Mouse (Mus musculus) mature B cell (primary cell): ENCODE results near the gene Rps12.

Experiments
- in situ Hi-C: fragments of 300-500 bp; cut with MboI; formaldehyde crosslinking; loops from 2 replicates; pipeline ENCODE4 v1.14.3; 2019

Gene Rps12

DNA sequence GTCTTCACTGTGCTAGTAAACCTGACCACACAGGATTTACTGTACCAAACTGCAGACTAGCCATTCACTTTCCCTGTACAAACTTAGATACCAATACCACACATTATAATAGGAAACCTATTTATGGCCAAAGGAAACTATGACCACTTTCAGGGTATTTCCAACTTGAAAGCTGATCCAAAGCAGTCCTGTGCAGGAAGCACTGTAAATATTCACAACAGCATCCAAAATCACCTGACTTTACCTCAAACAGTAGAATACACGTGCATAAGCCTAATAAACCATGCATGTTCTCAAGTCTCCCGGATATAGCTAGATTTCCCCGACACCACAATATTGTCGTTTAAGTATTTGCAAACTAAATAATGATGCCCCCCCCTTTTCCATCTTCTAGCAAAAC, 1.0 kb downstream of the Rps12 start:
- in situ Hi-C loops: loop anchor here (25.0 kb wide), 1 partner anchor 826 kb away; no protein-coding TSS in a partner anchor

DNA sequence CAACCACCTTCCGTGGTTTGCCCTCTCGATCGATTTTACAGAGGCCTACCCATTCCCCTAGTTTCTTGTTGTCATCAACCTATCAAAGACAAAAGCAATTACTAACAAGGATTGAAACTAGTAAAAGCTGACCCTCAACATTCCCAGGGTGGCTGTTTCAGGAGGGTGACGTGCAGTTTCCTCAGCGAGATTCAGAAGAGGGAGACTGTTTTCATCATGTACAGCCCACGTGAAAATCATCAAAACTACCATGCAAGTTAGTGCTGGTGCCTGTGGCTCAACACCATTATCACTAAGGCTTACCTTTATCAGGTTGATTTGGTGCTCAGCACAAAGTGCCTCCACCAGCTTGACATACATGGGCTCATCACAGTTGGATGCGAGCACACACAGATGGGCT, 1.5 kb downstream of the Rps12 start:
- in situ Hi-C loops: loop anchor here (25.0 kb wide), 1 partner anchor 827 kb away; no protein-coding TSS in a partner anchor

DNA sequence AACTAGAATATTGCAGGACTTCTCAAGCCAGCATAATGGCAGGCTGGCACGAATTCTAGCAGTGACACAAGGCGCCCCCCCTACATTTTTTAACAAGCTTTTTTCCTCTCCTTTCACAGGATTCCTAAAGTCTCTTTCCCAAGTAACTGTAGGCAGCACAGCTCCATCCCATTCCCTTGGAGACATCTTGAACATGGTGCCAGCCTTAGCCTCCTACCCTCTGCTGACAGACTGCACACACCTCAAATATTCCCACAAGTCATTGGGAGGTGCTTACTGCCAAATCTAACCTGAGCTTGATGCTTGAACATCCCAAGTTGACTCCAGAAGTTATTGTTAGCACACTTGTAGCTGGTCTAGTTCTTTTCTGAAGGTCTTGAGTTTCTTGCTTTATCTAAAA, 3.0 kb downstream of the Rps12 start:
- in situ Hi-C loops: loop anchor here (25.0 kb wide), 1 partner anchor 828 kb away; no protein-coding TSS in a partner anchor

DNA sequence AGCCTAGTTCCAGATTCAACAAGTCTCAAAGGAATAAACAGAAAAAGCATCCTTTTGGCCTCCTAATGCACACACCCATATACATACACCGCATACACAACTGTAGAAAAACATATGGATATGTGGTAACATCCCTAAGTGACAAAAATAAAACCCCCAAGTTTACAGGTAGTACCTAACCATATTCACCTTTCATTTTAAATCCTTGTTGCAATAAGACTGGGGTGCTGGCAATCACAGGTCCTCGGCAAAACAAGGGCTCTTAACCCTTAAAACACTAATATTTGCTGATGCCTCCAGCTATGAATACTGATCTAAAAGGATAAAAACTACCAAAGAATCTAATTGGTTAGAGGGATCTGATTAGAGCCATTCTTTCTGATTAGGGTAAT, 3.6 kb downstream of the Rps12 start:
- in situ Hi-C loops: loop anchor here (25.0 kb wide), 1 partner anchor 829 kb away; no protein-coding TSS in a partner anchor

DNA sequence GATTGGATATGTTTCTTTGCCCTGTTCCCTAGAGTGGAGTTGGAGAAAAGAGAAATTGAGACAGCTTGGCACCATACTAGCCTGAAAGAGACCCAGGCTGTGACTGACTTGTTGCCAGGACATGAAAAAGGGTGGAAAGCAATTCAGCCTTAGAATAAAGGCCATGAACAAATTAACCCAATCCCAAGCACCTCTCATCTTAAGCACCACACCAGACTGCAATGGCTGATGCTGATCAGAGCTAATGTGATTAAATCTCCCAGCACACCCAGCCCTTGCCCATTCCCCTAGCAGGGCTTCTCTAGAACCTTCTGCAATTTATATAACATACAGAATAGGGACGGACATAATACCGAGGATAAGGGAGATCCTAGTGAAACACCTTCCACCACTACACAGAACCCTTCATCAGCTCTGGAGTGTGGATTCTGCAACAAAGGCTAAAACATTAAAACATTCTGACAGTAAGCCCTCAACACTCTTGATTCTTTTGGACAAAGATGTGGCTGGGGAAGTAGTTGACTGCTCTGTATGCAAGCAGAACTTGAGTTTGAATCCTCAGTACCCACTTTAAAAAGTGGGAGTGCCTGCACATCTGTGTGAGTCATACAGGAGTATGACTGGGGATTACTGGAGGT, 4.1 kb downstream of the Rps12 start:
- in situ Hi-C loops: loop anchor here (25.0 kb wide), 1 partner anchor 829 kb away; no protein-coding TSS in a partner anchor

DNA sequence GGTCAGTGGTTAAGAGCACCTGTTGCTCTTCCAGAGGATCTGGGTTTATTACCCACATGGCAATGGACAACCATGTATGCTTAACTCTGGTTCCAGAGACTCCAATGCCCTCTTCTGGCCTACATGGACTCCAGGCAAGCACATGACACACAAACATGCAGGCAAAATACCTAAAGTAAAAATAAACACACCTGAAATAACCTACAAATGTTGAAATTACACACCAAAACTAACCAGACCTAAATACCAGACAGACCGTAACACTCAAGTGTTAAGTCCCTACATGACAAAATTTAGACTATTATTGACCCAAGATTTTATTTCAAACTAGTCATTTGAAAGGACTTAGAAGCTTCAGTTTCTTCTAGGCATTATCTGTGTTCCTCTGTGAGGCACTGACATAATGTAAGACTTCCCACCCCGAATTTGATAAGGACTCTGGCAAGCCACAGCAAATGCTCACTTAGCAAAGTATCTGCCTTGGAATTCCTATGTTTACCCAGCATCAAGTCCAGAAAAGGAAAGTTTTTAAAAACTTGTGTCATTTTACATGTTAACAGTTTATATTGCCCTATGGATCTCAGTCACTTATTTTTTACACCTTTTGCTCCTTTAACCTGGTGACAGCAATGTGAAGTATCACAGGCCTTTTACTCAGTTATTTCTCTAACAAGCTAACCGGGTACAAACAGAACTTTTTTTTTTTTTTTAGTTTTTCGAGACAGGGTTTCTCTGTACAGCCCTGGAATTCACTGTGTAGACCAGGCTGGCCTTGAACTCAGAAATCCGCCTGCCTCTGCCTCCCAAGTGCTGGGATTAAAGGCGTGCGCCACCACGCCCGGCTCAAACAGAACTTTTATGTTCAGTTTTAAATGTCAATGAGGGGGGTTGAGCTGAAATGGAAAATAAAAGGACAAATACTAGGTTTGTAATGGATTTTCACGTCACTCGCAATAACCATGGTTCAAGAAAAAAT, 5.0 kb downstream of the Rps12 start:
- in situ Hi-C loops: loop anchor here (25.0 kb wide), 1 partner anchor 830 kb away; no protein-coding TSS in a partner anchor

DNA sequence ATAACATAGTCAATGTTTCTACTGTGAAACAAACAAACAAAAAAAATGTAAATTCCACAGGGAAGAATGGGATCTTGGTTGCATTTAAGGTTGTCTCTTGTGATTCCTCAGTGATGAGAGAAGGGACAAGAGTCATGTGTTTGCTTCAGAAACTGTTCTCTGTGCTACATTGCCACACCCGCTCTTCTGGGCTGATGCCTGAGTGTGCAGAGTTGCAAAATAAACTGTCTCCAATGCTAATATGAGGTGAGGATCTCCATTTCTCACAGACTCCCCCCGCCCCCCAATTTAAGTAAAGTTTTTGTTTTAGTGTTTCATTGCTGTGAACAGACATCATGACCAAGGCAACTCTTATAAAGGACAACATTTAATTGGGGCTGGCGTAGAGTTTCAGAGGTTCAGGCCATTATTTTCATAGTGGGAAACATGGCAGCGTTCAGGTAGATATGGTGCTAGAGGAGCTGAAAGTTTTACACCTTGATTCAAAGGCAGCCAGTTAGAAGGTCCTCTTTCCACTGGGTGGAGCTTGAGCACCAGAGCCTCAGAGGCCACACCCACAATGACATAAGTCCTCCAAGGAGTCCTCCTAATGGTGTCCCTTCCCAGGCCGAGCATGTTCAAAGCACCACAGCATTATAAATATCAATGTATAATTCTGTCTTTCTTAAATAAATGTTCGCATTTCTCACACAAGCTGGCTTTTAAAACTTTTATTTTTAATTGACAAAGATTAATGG, 6.4 kb downstream of the Rps12 start:
- in situ Hi-C loops: loop anchor here (25.0 kb wide), 1 partner anchor 832 kb away; no protein-coding TSS in a partner anchor

DNA sequence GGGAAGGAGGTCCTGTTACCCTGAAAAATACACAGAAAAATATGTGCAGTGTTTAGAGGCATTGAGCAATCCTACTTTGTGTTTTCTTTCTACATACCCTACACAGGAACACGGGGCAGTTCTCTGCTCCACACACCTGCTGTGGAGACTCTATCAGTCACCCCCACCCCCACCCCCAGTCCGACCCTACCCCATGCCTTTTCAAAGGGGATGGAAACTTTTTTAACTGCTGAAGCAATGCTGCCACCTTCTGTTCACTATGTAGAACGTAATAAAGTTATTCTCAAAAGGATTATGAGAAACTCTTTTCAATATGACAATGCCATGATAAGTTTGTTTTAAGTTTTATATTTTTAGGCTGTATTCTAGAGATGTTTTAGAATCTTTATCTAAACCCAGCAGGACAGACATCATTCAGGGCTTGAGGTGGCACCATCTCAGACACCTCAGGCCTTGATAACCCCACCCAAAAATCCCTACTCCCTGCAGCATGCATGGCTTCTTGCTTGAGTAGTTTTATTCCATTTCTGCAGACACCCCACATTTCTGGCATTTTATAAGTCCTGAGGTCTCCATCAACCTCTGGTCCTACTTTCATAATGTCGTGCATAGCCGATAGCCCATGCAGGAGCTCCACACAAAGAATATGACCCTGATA, 9.7 kb downstream of the Rps12 start:
- in situ Hi-C loops: loop anchor here (25.0 kb wide), 1 partner anchor 835 kb away; no protein-coding TSS in a partner anchor

DNA sequence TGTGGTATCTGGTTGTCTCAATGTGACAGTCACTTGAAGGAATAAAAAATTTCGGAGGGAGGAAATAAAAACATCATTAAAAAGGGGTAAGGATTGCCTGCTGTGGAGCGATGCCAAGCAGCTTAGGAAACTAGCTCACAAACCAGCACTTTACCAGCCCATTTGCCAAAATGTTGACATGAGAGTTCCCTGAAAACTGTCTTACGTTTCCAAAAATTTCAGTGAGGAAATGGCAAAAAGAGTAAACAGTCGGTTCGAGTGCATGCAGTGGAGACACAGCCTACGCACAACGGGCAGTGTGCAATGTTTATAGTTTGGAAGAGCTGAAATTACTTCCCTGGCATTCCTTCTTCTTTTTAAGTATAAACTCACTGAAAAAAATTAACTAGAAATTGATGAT, 32.9 kb downstream of the Rps12 start:
- in situ Hi-C loops: no loop called here
